Mouse (Mus musculus): Measurements from ENCODE around the gene Fbxl17.

DNA sequence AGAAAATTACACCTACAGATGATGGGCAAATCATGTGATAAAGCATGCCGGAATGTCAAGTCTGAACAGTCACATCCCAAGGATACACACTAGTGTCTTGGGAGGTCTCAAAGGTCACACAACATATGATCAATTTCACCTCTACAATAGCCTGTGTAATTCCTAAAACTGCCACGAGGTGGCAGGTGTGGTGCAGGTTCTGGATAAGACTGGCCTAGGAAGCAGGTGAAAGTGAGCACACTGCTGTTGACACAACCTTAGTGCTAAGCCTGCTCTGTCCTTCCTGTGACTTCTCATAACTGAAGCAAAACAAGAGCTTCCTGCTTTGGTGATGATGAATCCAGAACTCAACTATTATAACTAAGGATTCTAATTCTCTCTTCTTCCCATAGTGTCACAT lies 175.8 kb downstream of the Fbxl17 start:
- TF ChIP-seq CTCF (IDR thresholded peaks at IDR 0.05), result no peak; the same call in none of the 2 replicates
- TF ChIP-seq EP300 (IDR thresholded peaks at IDR 0.05; ENCODE audit: insufficient read depth, low read depth, low read length), result peak; percentile 84
